Mouse (Mus musculus): ENCODE measurements around the gene Nrxn2. TPM values are rescaled to one million over a fixed set of nuclear protein-coding genes. Genes with fewer than 3 reads are reported as not detected.

The Nrxn2 gene
- polyA plus RNA-seq, 2 experiments = 2.6 to 3.6 TPM

DNA sequence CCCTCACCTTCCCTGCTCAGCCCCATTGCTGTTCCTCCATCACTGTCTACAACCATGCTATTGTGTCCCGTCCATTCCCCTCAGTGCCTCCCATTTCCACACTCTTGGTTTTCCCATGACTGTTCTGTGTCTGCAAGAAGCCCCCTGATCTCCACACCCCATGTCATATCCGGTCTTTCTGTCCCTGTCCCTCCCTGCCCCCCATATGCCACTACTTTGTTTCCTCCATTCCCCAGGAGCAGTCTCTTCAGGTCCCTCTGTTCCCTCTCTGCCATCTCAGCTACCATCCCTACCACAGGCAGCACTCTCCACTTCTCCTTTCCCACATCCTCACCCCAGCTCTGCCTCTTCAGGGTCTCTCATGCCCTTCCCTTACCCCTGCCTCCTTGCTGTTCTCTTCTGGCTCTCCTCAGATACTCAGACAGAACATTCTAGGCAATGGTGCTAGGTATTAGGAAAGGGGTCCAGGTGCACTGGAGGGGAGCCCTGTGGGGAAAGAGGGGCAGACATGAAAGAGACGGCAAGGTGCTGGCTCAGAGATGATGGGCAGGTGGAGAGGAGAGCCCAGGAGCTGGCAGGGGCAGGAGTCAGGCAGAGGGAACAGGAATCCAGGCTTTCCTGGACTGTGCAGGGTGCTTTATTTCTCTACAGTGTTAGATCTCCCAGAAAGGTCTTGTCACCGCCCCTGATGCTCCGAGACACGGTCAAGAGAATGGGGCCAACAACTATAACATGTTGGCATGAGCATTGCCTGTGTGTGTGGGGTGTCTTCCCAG lies 81.5 kb downstream of the Nrxn2 start:
- Histone ChIP-seq H3K4me2 (replicated peaks; ENCODE audit: low read depth, low read length, severe bottlenecking) (no peak overlapping the region), H3K36me3 (ENCODE audit: control insufficient read depth, insufficient read depth, low read length) (no peaks in the 10 kb centered on the region), H3K27ac (replicated peaks; ENCODE audit: low read depth, low read length) (no peak overlapping the region), H3K9ac (ENCODE audit: low read depth, low read length, severe bottlenecking) (no peak overlapping the region), H3K4me3 (replicated peaks; ENCODE audit: low read length) (no peak overlapping the region), H3K9me3 (ENCODE audit: control insufficient read depth, low read length) (no peaks in the 10 kb centered on the region), H3K4me1 (ENCODE audit: control insufficient read depth, insufficient read depth, low read length) (peaks cover 10% of the 10 kb centered on the region), H3K27me3 (ENCODE audit: control insufficient read depth, insufficient read depth, low read length) (peaks cover 74% of the 10 kb centered on the region)
- TF ChIP-seq POLR2A (IDR thresholded peaks at IDR 0.05; ENCODE audit: borderline replicate concordance, extremely low read depth, insufficient read depth, insufficient read length) = no peak
- WGBS = 44% methylated on average over 6 of the region's 6 CpGs
- DNase-seq (ENCODE audit: low spot score) (no peak), ATAC-seq (ENCODE audit: low FRiP score, low read depth) (no peak)

DNA sequence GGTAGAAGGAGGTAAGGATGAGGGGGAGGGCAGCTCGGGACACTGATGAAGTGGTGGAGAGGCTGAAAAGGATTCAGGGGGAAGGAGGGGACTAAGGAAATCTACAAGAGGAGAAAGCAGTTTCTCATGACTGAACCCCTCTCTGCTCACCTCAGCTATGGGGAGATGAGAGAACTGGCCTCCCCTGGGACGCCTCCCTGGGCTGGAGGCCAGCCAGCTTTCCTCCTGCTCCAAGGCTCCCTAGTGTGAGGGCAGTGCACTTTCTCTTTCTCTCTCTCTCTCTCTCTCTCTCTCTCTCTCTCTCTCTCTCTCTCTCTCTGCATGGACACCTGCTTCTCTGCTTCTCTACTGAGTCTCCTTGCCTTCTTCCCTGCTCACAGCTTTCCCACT lies 82.1 kb downstream of the Nrxn2 start:
- Histone ChIP-seq H3K4me1 (ENCODE audit: control insufficient read depth, insufficient read depth, low read length) (peaks cover 10% of the 10 kb centered on the region), H3K4me2 (replicated peaks; ENCODE audit: low read depth, low read length, severe bottlenecking) (no peak overlapping the region), H3K36me3 (ENCODE audit: control insufficient read depth, insufficient read depth, low read length) (no peaks in the 10 kb centered on the region), H3K9me3 (ENCODE audit: control insufficient read depth, low read length) (no peaks in the 10 kb centered on the region), H3K27ac (replicated peaks; ENCODE audit: low read depth, low read length) (no peak overlapping the region), H3K27me3 (ENCODE audit: control insufficient read depth, insufficient read depth, low read length) (peaks cover 74% of the 10 kb centered on the region), H3K4me3 (replicated peaks; ENCODE audit: low read length) (no peak overlapping the region), H3K9ac (ENCODE audit: low read depth, low read length, severe bottlenecking) (no peak overlapping the region)
- no peak for ATAC-seq (ENCODE audit: low FRiP score, low read depth)
- WGBS = 38% methylated on average over 1 of the region's 2 CpGs
- no peak for DNase-seq (ENCODE audit: low spot score)
- TF ChIP-seq POLR2A (IDR thresholded peaks at IDR 0.05; ENCODE audit: borderline replicate concordance, extremely low read depth, insufficient read depth, insufficient read length) = no peak

DNA sequence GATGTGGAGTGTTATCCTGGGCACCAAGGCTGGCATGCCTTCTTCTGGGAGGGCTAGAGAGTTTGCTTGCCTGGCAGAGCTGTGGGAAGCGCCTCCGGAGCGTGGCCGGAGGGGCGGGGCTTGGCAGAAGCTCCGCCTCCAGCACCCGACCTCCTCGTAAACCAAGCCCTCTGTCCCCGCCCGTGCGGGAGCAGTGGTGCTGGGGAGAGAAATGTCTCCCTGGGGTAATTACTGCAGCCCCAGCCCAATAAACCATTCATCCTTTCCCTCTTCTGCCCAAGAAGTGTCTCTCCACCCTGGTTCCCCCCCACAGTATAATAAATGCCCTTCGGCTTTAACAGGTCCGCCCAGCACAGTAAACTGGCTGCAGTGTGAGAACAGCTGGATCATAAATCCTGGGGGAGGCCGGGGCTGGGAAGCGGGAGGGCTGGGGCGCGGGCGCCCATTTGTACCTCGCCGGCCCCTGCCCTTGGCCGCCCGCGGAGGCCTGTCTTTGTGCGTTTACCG lies 83.6 kb downstream of the Nrxn2 start:
- H3K9ac ChIP-seq (ENCODE audit: low read depth, low read length, severe bottlenecking) = no peak overlapping the region
- ATAC-seq (ENCODE audit: low FRiP score, low read depth) (peak; percentile 21; the same call in 1 of the 2 replicates), DNase-seq (ENCODE audit: low spot score) (no peak)
- H3K4me3 ChIP-seq (replicated peaks; ENCODE audit: low read length) = peak overlapping the region; percentile 28
- 2% methylated on average over 22 of the region's 25 CpGs for WGBS
- no peaks in the 10 kb centered on the region for H3K36me3 ChIP-seq (ENCODE audit: control insufficient read depth, insufficient read depth, low read length)
- H3K4me2 ChIP-seq (replicated peaks; ENCODE audit: low read depth, low read length, severe bottlenecking) = peak overlapping the region; percentile 58
- peaks cover 10% of the 10 kb centered on the region for H3K4me1 ChIP-seq (ENCODE audit: control insufficient read depth, insufficient read depth, low read length)
- no peak for TF ChIP-seq POLR2A (IDR thresholded peaks at IDR 0.05; ENCODE audit: borderline replicate concordance, extremely low read depth, insufficient read depth, insufficient read length)
- H3K9me3 ChIP-seq (ENCODE audit: control insufficient read depth, low read length) = no peaks in the 10 kb centered on the region
- peaks cover 66% of the 10 kb centered on the region for H3K27me3 ChIP-seq (ENCODE audit: control insufficient read depth, insufficient read depth, low read length)
- no peak overlapping the region for H3K27ac ChIP-seq (replicated peaks; ENCODE audit: low read depth, low read length)

DNA sequence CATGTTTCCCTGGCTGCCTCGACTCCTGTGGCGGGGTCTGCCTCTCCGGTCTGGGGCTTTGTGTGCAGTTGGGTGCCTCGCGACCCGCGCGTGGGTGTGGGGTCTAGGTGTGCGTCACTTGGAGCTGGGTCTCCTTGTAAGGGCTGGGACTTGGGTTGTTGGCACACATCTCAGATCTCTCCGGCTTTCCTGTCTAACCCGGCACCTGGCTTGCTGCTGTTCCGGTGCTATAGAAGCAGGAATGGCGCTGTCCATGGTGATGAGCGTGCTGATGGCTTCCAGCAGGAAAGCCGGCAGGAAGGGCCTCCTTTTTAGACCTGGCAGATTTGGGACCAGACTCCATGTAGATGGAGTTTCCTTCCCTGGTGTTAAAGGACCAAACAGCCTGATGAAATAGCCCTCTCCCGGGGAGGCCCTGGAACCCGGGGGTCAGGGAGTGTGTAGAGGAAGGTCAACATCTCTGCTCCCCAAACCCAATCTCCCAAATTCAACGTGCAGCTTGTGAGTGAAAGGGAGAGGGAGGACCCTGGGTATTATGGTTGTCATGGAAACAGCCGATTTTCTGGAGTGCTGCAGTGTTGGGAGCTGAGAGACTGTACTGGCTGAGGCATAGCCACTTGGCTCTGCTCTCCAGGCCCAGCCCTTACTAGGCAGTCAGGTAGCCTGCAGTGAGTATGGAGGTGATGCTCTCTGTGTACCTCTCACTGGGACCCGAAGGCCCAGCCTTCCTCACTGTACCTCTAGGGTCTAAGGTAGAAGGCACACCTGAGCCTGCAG lies 84.2 kb downstream of the Nrxn2 start:
- peak overlapping the region; percentile 28 for H3K4me3 ChIP-seq (replicated peaks; ENCODE audit: low read length)
- ATAC-seq (ENCODE audit: low FRiP score, low read depth) (no peak), DNase-seq (ENCODE audit: low spot score) (peak; percentile 93)
- H3K36me3 ChIP-seq (ENCODE audit: control insufficient read depth, insufficient read depth, low read length) = no peaks in the 10 kb centered on the region
- H3K4me1 ChIP-seq (ENCODE audit: control insufficient read depth, insufficient read depth, low read length) = peaks cover 10% of the 10 kb centered on the region
- H3K27me3 ChIP-seq (ENCODE audit: control insufficient read depth, insufficient read depth, low read length) = peaks cover 67% of the 10 kb centered on the region
- peak overlapping the region; percentile 58 for H3K4me2 ChIP-seq (replicated peaks; ENCODE audit: low read depth, low read length, severe bottlenecking)
- no peak for TF ChIP-seq POLR2A (IDR thresholded peaks at IDR 0.05; ENCODE audit: borderline replicate concordance, extremely low read depth, insufficient read depth, insufficient read length)
- H3K9ac ChIP-seq (ENCODE audit: low read depth, low read length, severe bottlenecking) = no peak overlapping the region
- no peaks in the 10 kb centered on the region for H3K9me3 ChIP-seq (ENCODE audit: control insufficient read depth, low read length)
- 6% methylated on average over 20 of the region's 20 CpGs for WGBS
- H3K27ac ChIP-seq (replicated peaks; ENCODE audit: low read depth, low read length) = no peak overlapping the region

DNA sequence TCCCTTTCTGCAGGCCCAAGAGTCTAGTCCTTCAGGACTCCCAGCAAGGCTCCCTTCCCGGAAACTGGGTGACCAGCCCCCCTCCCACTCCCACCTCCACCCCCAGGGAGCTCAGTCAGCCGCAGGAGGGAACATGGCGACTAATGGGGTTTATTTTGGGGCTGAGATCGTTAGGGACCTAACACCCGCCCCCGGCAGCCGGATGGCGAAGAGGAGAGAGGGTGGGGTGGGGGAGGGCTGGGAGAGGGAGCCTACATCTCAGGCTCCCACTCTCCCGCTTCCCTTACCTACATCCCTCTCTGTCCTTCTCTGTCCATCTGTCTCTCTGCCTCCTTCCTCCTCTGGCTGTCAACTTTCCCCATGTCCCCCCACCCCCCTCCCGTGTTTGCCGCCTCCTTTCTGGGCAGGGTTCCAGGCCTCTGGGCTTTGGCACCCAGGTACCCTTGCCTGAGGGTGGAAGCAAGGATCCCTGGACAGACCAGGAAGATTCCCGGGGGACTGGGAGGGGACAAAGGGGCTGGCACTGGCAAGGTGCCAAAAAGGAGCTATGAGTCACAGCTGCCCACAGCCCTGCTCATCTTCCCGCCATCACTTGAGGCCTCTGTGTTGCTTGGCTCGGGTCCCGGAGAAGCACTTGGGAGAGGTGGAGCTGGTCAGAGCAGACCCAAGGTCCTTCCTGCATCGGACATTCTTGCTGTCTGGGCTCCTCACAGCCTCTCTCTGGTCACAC lies 85.6 kb downstream of the Nrxn2 start:
- DNase-seq (ENCODE audit: low spot score) (peak; percentile 18), ATAC-seq (ENCODE audit: low FRiP score, low read depth) (no peak)
- H3K27ac ChIP-seq (replicated peaks; ENCODE audit: low read depth, low read length) = no peak overlapping the region
- no peak overlapping the region for H3K4me3 ChIP-seq (replicated peaks; ENCODE audit: low read length)
- no peak for TF ChIP-seq POLR2A (IDR thresholded peaks at IDR 0.05; ENCODE audit: borderline replicate concordance, extremely low read depth, insufficient read depth, insufficient read length)
- no peak overlapping the region for H3K9ac ChIP-seq (ENCODE audit: low read depth, low read length, severe bottlenecking)
- peaks cover 7% of the 10 kb centered on the region for H3K4me1 ChIP-seq (ENCODE audit: control insufficient read depth, insufficient read depth, low read length)
- H3K27me3 ChIP-seq (ENCODE audit: control insufficient read depth, insufficient read depth, low read length) = peaks cover 59% of the 10 kb centered on the region
- no peaks in the 10 kb centered on the region for H3K9me3 ChIP-seq (ENCODE audit: control insufficient read depth, low read length)
- H3K4me2 ChIP-seq (replicated peaks; ENCODE audit: low read depth, low read length, severe bottlenecking) = no peak overlapping the region
- WGBS = 24% methylated on average over 13 of the region's 16 CpGs
- no peaks in the 10 kb centered on the region for H3K36me3 ChIP-seq (ENCODE audit: control insufficient read depth, insufficient read depth, low read length)

All from limb, embryonic 14.5 days (tissue).